Mouse (Mus musculus) yolk sac, embryonic 10.5 days (tissue): ENCODE results near the gene Wdr1.
"Not testable (repeated sequence)": the region's sequence is repeated elsewhere in the genome, so short reads cannot be mapped to it uniquely, and the experiment has no call there.

Experiments used
- DNase-seq: peaks from one replicate; pipeline ENCODE4 v3.0.0-alpha.2; 2017; ENCODE audit warnings: low spot score

Wdr1 gene

GRCm38 (mm10) chr5:38563121-38563520, at the start of gene Wdr1:
Gene Wdr1, minus strand, starts transcription at chr5:38563221.
- DNase-seq: no peak

DNA sequence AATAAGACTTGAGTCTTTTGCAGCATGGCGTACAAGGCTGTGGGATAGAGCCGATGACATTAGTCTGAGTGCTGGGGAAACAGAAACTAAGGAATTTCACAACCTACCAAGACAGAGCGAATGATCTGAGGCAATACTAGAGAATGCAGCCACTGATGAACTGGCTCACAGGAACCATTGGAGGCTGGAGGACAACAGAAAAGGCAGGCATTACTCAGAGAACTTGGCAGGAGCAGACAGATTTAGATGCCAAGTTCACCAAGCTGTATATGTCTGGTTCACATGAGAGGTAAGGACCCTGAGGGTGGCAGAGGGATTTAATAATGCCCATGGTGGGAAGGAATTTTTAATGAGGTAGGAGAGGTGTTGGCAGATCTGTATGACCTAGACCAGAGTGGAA, 48.1 kb upstream of the Wdr1 start:
- DNase-seq: no peak

DNA sequence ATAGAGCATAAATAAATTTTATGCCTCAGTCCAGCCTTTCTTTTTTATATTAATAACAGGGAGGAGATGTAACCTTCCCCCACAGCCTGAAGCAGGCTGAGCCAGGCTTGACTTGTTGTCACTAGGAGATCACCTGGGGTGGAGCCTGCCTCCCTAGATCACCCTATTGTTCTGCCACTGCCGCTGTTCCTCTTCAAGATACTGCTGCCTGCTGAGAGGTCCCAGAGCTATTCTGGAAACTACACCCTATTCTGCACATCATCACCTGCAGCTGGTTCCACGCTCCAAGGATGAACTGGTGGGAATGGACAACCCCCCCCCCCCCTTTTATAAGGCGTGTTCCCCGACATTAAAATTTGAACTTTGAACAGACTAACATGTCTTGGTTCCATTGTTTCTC, 45.2 kb upstream of the Wdr1 start:
- DNase-seq: not testable (repeated sequence)

- DNase-seq: peak; percentile 25
Measured at GRCm38 (mm10) chr5:38598647-38599304, 35.8 kb upstream of the Wdr1 start.

DNA sequence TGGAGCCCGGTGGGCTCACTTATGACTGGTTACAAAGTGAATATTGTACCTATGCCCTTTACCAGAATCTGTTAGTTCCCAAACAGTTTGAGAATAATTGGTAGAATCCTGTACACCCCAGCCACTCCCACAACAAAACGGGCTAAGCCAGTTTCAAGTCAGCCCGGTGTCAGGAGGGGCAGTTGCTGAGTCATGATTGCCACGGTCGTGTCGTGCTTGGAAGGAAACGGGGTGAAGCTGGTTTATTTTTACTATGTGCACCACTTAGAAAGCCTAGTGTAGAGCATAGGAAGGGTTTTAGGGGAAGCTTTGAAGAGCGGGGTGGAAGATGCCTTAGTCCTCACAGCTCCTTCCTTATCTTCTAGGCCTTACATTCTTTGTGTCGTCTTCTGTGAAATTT, 25.9 kb upstream of the Wdr1 start:
- peak; percentile 14 for DNase-seq

GRCm38 (mm10) chr5:38585450-38585849, 22.4 kb upstream of the Wdr1 start:
- DNase-seq: no peak

DNA sequence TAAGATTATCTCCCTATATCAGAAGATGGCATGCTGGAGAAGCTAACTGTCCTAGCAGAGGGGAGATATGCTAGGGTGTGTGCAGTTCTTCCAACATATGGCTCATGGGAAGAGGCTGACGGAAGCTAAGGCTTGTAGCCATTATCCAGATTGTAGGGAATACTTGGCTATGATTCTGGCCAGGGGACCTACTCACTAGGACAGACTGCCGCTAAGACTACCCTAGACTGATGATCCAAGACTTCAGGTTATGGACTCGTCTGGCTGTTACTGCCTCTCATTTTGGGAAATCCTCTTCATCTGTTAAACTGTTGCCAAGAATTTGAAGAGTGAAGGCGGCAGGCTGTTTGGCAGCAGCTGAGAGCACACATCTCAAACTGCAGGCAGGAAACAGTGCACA, 20.0 kb upstream of the Wdr1 start:
- DNase-seq: no peak

- peak; percentile 23 for DNase-seq
Measured at GRCm38 (mm10) chr5:38580703-38581102, 17.7 kb upstream of the Wdr1 start.

GRCm38 (mm10) chr5:38570876-38571275, 7.9 kb upstream of the Wdr1 start:
- DNase-seq: no peak

DNA sequence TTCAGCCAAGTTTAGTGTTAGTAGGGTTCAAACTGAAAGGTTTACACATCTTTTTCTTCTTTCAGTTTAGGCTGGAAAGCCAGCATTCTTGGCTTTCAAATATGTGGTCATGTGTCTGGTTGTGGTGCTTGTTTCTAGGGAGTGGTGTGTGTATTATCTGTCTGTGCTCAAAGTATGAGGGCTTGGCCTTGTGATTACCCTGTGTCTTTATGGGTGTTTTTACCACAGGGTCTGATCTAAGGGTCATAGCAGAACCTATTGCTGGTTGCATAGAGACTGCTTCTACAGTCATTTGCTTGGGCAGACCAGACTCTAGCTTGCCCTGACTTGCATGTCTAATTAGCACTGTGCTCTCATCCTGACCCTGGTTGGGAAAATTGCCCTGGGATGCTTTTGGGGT, 5.6 kb upstream of the Wdr1 start:
- DNase-seq: no peak

- DNase-seq: no peak
Measured at GRCm38 (mm10) chr5:38564831-38565230, 1.8 kb upstream of the Wdr1 start.

GRCm38 (mm10) chr5:38561426-38562024, 1.5 kb downstream of the Wdr1 start:
- DNase-seq: peak; percentile 97

GRCm38 (mm10) chr5:38560586-38561425, 2.2 kb downstream of the Wdr1 start:
- peak; percentile 79 for DNase-seq

DNA sequence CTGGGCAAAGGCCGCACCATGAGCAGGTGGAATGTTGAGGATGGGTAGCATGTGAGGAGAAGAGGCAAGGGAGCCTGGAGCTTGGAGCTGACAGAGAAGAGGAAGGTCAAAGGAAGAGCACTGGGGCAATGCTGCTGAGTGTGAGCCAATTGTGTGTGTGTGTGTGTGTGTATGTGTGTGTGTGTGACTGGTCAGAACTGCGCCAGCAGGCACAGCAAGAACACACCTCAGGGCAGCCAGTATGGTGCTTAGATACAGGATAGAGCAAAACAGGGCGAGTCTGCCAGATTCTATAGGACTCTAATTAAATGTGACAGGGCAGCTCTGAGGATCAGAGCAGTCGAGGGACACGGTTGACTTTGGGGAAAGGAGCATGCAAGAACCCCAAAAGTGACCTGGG, 4.2 kb downstream of the Wdr1 start:
- DNase-seq: no peak

DNA sequence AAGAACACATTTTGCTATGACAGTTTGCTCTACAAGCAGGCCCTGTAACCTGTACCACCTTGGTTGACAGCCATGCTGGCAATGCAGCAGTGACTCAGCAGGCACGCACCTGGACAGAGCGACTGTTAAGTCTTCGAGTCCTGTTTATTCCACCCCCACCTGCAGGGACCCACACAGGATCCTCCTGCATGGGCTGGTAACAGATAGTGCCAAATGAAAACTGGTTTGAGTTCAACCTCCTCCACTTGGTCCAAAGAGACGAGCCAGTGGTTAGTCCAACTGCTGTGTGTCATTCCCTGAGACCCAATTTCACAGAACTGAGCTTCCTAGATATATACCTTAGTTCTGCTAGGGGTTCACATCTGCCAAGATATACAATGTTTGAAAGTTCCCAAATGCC, 5.2 kb downstream of the Wdr1 start:
- no peak for DNase-seq

- DNase-seq: peak; percentile 26
Measured at GRCm38 (mm10) chr5:38556406-38556805, 6.6 kb downstream of the Wdr1 start.

- DNase-seq: no peak
Measured at GRCm38 (mm10) chr5:38553953-38554352, 9.1 kb downstream of the Wdr1 start.

DNA sequence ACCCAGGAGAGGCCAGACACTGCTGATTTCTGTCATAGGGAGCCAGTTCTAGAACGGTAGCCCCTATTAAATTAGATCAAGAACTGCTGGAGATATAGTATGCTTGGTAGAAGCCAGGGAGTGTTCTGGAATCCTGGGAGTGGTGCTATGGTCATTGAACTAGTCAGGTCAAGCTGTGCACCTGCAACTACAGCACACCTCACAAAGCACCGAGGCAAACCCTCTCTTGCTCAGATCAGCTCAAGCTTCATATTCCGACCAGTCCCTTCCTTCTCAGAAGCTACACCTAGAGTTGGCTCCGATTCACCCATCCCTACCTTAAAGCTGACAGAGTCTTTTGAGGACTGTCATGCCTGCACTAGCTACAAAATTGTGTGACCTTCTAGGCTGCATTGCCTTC, 9.5 kb downstream of the Wdr1 start:
- no peak for DNase-seq

GRCm38 (mm10) chr5:38552615-38553014, 10.4 kb downstream of the Wdr1 start:
- no peak for DNase-seq

DNA sequence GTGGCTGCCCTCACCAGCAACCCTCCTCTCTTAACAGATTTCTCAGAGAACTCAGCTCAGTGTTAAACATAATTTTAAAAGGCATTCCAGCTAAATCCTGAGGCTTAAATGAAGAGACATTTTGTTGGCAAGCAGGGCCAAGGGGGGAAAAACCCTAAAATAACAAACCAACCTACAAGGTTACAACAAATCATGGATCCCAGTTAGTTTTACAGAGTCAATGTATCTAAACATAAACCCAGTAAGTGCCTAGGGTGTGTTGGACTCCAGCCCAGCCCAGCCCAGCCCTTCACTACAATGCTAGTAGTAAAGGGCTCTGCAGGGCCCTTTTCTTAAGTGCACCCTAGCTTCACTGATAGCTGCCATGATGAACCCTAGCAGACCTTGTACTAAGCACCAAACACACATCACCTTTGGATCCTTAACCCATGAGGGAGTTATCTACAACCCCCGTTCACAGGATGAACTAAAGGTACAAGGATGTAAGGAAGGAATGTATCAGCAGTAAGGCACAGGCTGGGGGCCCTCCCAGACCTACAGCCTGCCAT, 12.7 kb downstream of the Wdr1 start:
- no peak for DNase-seq

- no peak for DNase-seq
Measured at GRCm38 (mm10) chr5:38549461-38549909, 13.5 kb downstream of the Wdr1 start.

GRCm38 (mm10) chr5:38547375-38547774, 15.6 kb downstream of the Wdr1 start:
- DNase-seq: no peak
